Comparison of ENCODE assay signal across 8 mouse cellular contexts in the genomic region with DNA sequence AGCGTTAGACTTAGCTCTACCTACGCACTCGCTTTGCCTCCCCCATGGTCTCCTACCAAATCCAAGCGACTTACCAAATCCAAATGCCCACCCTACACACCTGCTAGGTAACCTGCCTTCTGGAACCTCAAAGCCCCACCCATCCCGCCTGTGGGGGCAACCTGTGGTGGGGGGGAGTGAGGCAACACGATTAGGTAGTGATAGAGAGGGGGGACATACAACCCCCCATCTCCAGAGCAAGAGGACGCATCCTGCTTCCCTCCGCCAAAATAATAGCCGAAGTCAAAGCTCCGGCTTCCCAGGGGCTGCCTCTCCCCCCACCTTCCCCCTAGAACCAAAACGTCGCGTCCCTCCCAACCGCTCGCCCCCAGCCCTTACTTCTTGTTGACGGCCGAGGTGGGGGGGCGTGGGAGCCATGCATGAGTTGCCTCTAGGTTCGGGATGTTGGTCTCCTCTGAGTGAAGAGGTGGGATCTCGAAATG.
DNase-seq lines count a peak whose midpoint lies in the region; ATAC-seq and TF ChIP-seq lines count a peak whose summit lies in the region.

No protein-coding gene starts in this region.

- no peaks in the 10 kb centered on the region for H3K9me3 ChIP-seq in CH12.LX (replicated peaks; ENCODE audit: low read length)
- H3K9me3 ChIP-seq in heart, postnatal 0 days (replicated peaks; ENCODE audit: control insufficient read depth, low read length) = no peaks in the 10 kb centered on the region
- no peaks in the 10 kb centered on the region for H3K9me3 ChIP-seq in stomach, embryonic 15.5 days

- H3K4me3 ChIP-seq in CH12.LX (replicated peaks in 1 of 3; ENCODE audit: low read depth in 2 of 3, low read length in 2 of 3, poor library complexity in 1 of 3) = peak overlapping the region; percentile 81 to 95 (median 83)
- peak overlapping the region; percentile 60 for H3K4me3 ChIP-seq in heart, postnatal 0 days (ENCODE audit: low read depth, low read length)
- H3K4me3 ChIP-seq in stomach, embryonic 15.5 days (replicated peaks) = peak overlapping the region; percentile 75

- ATAC-seq in heart, postnatal 0 days (ENCODE audit: insufficient read depth, low read depth) = no peak
- no peak for ATAC-seq in stomach, embryonic 15.5 days (ENCODE audit: insufficient read depth, low FRiP score, low read depth)
- ATAC-seq in granulocyte monocyte progenitor cell, adult 5-6 weeks (replicated peaks; ENCODE audit: poor library complexity, severe bottlenecking) = no peak

- dilution Hi-C loops in CH12.LX (cut with MboI; ENCODE audit: extremely low pct_ligation_motif_present, extremely low pct_unique_long_range_greater_than_20kb, low sequenced_read_pairs) = no loop called here

- H3K79me2 ChIP-seq in CH12.LX (replicated peaks; ENCODE audit: control insufficient read depth, extremely low read depth, insufficient read depth, poor library complexity, severe bottlenecking) = peaks cover 32% of the 10 kb centered on the region

- peaks cover 0 to 37% of the 10 kb centered on the region in 2 experiments for H3K36me3 ChIP-seq in CH12.LX (replicated peaks in 1 of 2; ENCODE audit: control insufficient read depth in 1 of 2, insufficient read depth in 1 of 2, low read length in 1 of 2)
- H3K36me3 ChIP-seq in heart, postnatal 0 days (replicated peaks; ENCODE audit: control insufficient read depth, insufficient read depth, low read length) = no peaks in the 10 kb centered on the region
- no peaks in the 10 kb centered on the region for H3K36me3 ChIP-seq in stomach, embryonic 15.5 days

- peak; percentile 43 for DNase-seq in 3T3-L1 (ENCODE audit: low read depth, low spot score)
- DNase-seq in CH12.LX (ENCODE audit: extremely low read depth) = no peak
- peak; percentile 50 to 57 for DNase-seq in cerebellum, postnatal 36 days
- no peak for DNase-seq in heart, postnatal 0 days (ENCODE audit: low spot score)
- DNase-seq in kidney, postnatal 14 days = peak; percentile 42
- DNase-seq in lung, postnatal 10 days = peak; percentile 42

- TF ChIP-seq CTCF in CH12.LX (conservative IDR thresholded peaks at IDR 0.05 in 1 of 2, IDR thresholded peaks at IDR 0.05 in 1 of 2; ENCODE audit: low read depth in 2 of 2, low read length in 2 of 2) = no peak
- TF ChIP-seq CTCF in heart, postnatal 0 days (IDR thresholded peaks at IDR 0.05; ENCODE audit: low read depth) = no peak

- no peaks in the 10 kb centered on the region for H3K27me3 ChIP-seq in CH12.LX (replicated peaks)
- peaks cover 21% of the 10 kb centered on the region for H3K27me3 ChIP-seq in heart, postnatal 0 days (ENCODE audit: control insufficient read depth, insufficient read depth, low read length)
- H3K27me3 ChIP-seq in stomach, embryonic 15.5 days (replicated peaks) = peaks cover 48% of the 10 kb centered on the region

- no peak for TF ChIP-seq RAD21 in CH12.LX (IDR thresholded peaks at IDR 0.05; ENCODE audit: low read depth, low read length)

- in situ Hi-C loops in CH12.LX (cut with MboI; ENCODE audit: low pct_ligation_motif_present, low pct_unique_long_range_greater_than_20kb, low sequenced_read_pairs) = loop anchor here (25.0 kb wide), 1 partner anchor 170 kb away; a partner anchor contains a TSS

- no peak for TF ChIP-seq EP300 in CH12.LX (IDR thresholded peaks at IDR 0.05; ENCODE audit: low read length)
- TF ChIP-seq EP300 in heart, postnatal 0 days (IDR thresholded peaks at IDR 0.05; ENCODE audit: low read depth) = no peak

- H3K4me2 ChIP-seq in CH12.LX (ENCODE audit: insufficient read depth, low read depth, poor library complexity, severe bottlenecking) = peak overlapping the region; percentile 89
- H3K4me2 ChIP-seq in heart, postnatal 0 days (ENCODE audit: low read depth, low read length) = peak overlapping the region; percentile 83
- peak overlapping the region; percentile 100 for H3K4me2 ChIP-seq in stomach, embryonic 15.5 days

- no peak for TF ChIP-seq POLR2A in CH12.LX (IDR thresholded peaks at IDR 0.05; ENCODE audit: low read depth, low read length)

- WGBS in heart, postnatal 0 days = 0% methylated on average over 20 of the region's 20 CpGs
- 0% methylated on average over 20 of the region's 20 CpGs for WGBS in stomach, embryonic 15.5 days

- H3K9ac ChIP-seq in CH12.LX (ENCODE audit: insufficient read depth, low read depth) = peak overlapping the region; percentile 95
- 0 out of 2 replicates have a peak overlapping the region, but pooled peaks have one; percentile 49 for H3K9ac ChIP-seq in heart, postnatal 0 days (replicated peaks; ENCODE audit: low read depth, low read length)
- no peak overlapping the region for H3K9ac ChIP-seq in stomach, embryonic 15.5 days

- peak overlapping the region; percentile 16; the same call in 1 of the 2 replicates for H3K27ac ChIP-seq in CH12.LX (ENCODE audit: insufficient read depth, low read depth)
- H3K27ac ChIP-seq in heart, postnatal 0 days (ENCODE audit: low read depth) = no peak overlapping the region
- H3K27ac ChIP-seq in stomach, embryonic 15.5 days = no peak overlapping the region

- peaks cover 0 to 41% of the 10 kb centered on the region in 2 experiments; a peak in 2 of 4 replicates for H3K4me1 ChIP-seq in CH12.LX (ENCODE audit: control insufficient read depth in 1 of 2, insufficient read depth in 2 of 2)
- H3K4me1 ChIP-seq in heart, postnatal 0 days (ENCODE audit: control insufficient read depth, insufficient read depth) = peaks cover 6% of the 10 kb centered on the region
- H3K4me1 ChIP-seq in stomach, embryonic 15.5 days = peaks cover 17% of the 10 kb centered on the region

TF ChIP-seq in CH12.LX, 34 proteins besides CTCF, POLR2A, EP300 and RAD21:
- no peak for TF ChIP-seq TBP (conservative IDR thresholded peaks at IDR 0.05; ENCODE audit: low read depth, low read length)
- TF ChIP-seq ZC3H11A (IDR thresholded peaks at IDR 0.05; ENCODE audit: low read depth, low read length) = no peak
- TF ChIP-seq POLR2AphosphoS2 (IDR thresholded peaks at IDR 0.05; ENCODE audit: low read depth, low read length) = no peak
- no peak for TF ChIP-seq ZNF384 (IDR thresholded peaks at IDR 0.05; ENCODE audit: low read depth, low read length)
- no peak for TF ChIP-seq MEF2A (IDR thresholded peaks at IDR 0.05; ENCODE audit: borderline replicate concordance, low read depth, low read length)
- no peak for TF ChIP-seq NELFE (IDR thresholded peaks at IDR 0.05; ENCODE audit: low read depth, low read length)
- TF ChIP-seq ZKSCAN1 (IDR thresholded peaks at IDR 0.05; ENCODE audit: borderline replicate concordance, low read depth, low read length) = no peak

Comparison
In these comparisons a context has a peak if more than half of its experiments do, and no peak if none do; other contexts are left out.
1. DNase-seq: peak in 3T3-L1 (single experiment), cerebellum, postnatal 36 days (2 of 2), kidney, postnatal 14 days (single experiment) and lung, postnatal 10 days (single experiment); none in CH12.LX (single experiment) and heart, postnatal 0 days (single experiment).
2. Peak in every context shown above with its lines, with median percentiles within 50 percentile points of each other: H3K4me2 ChIP-seq and H3K4me3 ChIP-seq.